In genomic region chr12:34155740-34156139, GRCm38 (mm10) we compare ENCODE assay signal across 15 mouse cellular contexts.
DNase-seq lines count a peak whose midpoint lies in the region; ATAC-seq lines count a peak whose summit lies in the region.
"Had no signal": no experiment of that assay in that cellular context is flagged by ENCODE, and none has a peak within 500 bp of the region (broad histone marks: within the 10 kb centered on the region; RNA-seq: fewer than 3 reads in every experiment).

No protein-coding gene starts in this region.

- H3K4me1 ChIP-seq in heart, embryonic 11.5 days (ENCODE audit: control insufficient read depth, insufficient read depth, low read length), result no peaks in the 10 kb centered on the region
- H3K4me1 ChIP-seq: hindbrain, embryonic 12.5 days; midbrain, embryonic 13.5 days had no signal

- H3K4me2 ChIP-seq in heart, embryonic 11.5 days, result no peak overlapping the region
- H3K4me2 ChIP-seq: hindbrain, embryonic 12.5 days; midbrain, embryonic 13.5 days had no signal

- H3K27ac ChIP-seq in heart, embryonic 11.5 days (ENCODE audit: low read depth, low read length), result no peak overlapping the region
- H3K27ac ChIP-seq: heart, adult 2 months; hindbrain, embryonic 12.5 days had no signal

- ATAC-seq in heart, embryonic 11.5 days (replicated peaks; ENCODE audit: insufficient number of reproducible peaks, low FRiP score, low TSS enrichment), result no peak
- ATAC-seq: liver, postnatal 0 days had no signal

- no peaks in the 10 kb centered on the region for H3K27me3 ChIP-seq in heart, embryonic 11.5 days (ENCODE audit: control insufficient read depth, insufficient read depth, low read length)
- H3K27me3 ChIP-seq: hindbrain, embryonic 12.5 days; midbrain, embryonic 13.5 days had no signal

- H3K4me3 ChIP-seq in heart, embryonic 11.5 days (ENCODE audit: low read depth, low read length), result no peak overlapping the region
- H3K4me3 ChIP-seq: heart, adult 2 months; hindbrain, embryonic 12.5 days; midbrain, embryonic 13.5 days had no signal

- no peaks in the 10 kb centered on the region for H3K36me3 ChIP-seq in heart, embryonic 11.5 days (ENCODE audit: control insufficient read depth, insufficient read depth, low read length)
- H3K36me3 ChIP-seq: hindbrain, embryonic 12.5 days; midbrain, embryonic 13.5 days had no signal

- no peaks in the 10 kb centered on the region for H3K9me3 ChIP-seq in heart, embryonic 11.5 days (replicated peaks; ENCODE audit: control insufficient read depth, low read length)
- H3K9me3 ChIP-seq: hindbrain, embryonic 12.5 days; midbrain, embryonic 13.5 days had no signal

- no peak overlapping the region for H3K9ac ChIP-seq in heart, embryonic 11.5 days (ENCODE audit: low read depth, low read length)
- H3K9ac ChIP-seq: hindbrain, embryonic 12.5 days; liver, postnatal 0 days; midbrain, embryonic 13.5 days had no signal

- WGBS in heart, embryonic 11.5 days (ENCODE audit: insufficient replicate concordance), result 57% methylated on average over 5 of the region's 5 CpGs

- DNase-seq in adrenal gland, postnatal 10 days, result peak; percentile 6
- DNase-seq in adrenal gland, adult 18-20 months (ENCODE audit: low spot score in 2 of 2), result no peak
- DNase-seq in heart, postnatal 10 days, result peak; percentile 9 to 31
- peak; percentile 6 for DNase-seq in ovary, postnatal 14 days (ENCODE audit: low spot score)
- DNase-seq in ovary, adult 18-20 months (ENCODE audit: low spot score), result no peak
- no peak for DNase-seq in urinary bladder, adult 18-20 months (ENCODE audit: low spot score in 2 of 2)
- no peak for DNase-seq in layer of hippocampus, adult 8-10 months (ENCODE audit: low spot score in 2 of 2)
- DNase-seq: cerebellum, adult 9-11 months; heart, adult 2 months; kidney, adult 2 months; liver, postnatal 0 days; lung, postnatal 36 days had no signal

- intact Hi-C loops in heart, postnatal 10 days (cut with DNase I), result no loop called here

Comparison
In these comparisons a context has a peak if more than half of its experiments do, and no peak if none do; other contexts are left out.
1. DNase-seq: peak in adrenal gland, postnatal 10 days (single experiment), heart, postnatal 10 days (2 of 2) and ovary, postnatal 14 days (single experiment); none in adrenal gland, adult 18-20 months (0 of 2), ovary, adult 18-20 months (single experiment), urinary bladder, adult 18-20 months (0 of 2) and layer of hippocampus, adult 8-10 months (0 of 2).